Mouse (Mus musculus): ENCODE measurements around the gene Hist1h3a. TPM values are rescaled to one million over a fixed set of nuclear protein-coding genes. Genes with fewer than 3 reads are reported as not detected.
"Not testable (repeated sequence)": the region's sequence is repeated elsewhere in the genome, so short reads cannot be mapped to it uniquely, and the experiment has no call there.

The Hist1h3a gene
- polyA plus RNA-seq (2012; rRNA removed): 0.43 and 1.2 TPM in 2 replicates

- Histone ChIP-seq H3K27ac (ENCODE audit: insufficient read depth, low read length) (peak within 1 kb of the TSS; percentile 47), H3K4me3 (replicated peaks; ENCODE audit: insufficient read depth, low read depth, low read length) (peak within 1 kb of the TSS; percentile 67)
- not testable (repeated sequence) for H3K4me1 ChIP-seq (ENCODE audit: control insufficient read depth, insufficient read depth, low read length); H3K27me3 ChIP-seq (ENCODE audit: control insufficient read depth, insufficient read depth, low read length)
- peak; percentile 55; the same call in 1 of the 2 replicates for TF ChIP-seq POLR2A (IDR thresholded peaks at IDR 0.05; ENCODE audit: borderline replicate concordance, insufficient read depth, low read length)
- DNase-seq: peak; percentile 70 to 86
- WGBS: under 1% methylated on average over 36 of the region's 52 CpGs
Measured at GRCm38 (mm10) chr13:23761871-23762821, at the start of gene Hist1h3a. TSS of gene Hist1h3a (minus strand) at chr13:23762386.

GRCm38 (mm10) chr13:23806422-23807052, 44.4 kb upstream of the Hist1h3a start, which contains the start of gene Slc17a2:
TSS of gene Slc17a2 (plus strand) at chr13:23806993.
- no peak within 1 kb of the TSS for H3K4me3 ChIP-seq (replicated peaks; ENCODE audit: insufficient read depth, low read depth, low read length)
- DNase-seq: no peak
- no peaks in the 10 kb centered on the region for H3K27me3 ChIP-seq (ENCODE audit: control insufficient read depth, insufficient read depth, low read length)
- H3K4me1 ChIP-seq (ENCODE audit: control insufficient read depth, insufficient read depth, low read length): no peaks in the 10 kb centered on the region
- WGBS: 71% methylated on average over 15 of the region's 15 CpGs
- H3K27ac ChIP-seq (ENCODE audit: insufficient read depth, low read length): no peak within 1 kb of the TSS
- TF ChIP-seq POLR2A (IDR thresholded peaks at IDR 0.05; ENCODE audit: borderline replicate concordance, insufficient read depth, low read length): no peak
- no peak for TF ChIP-seq CTCF (IDR thresholded peaks at IDR 0.05; ENCODE audit: borderline replicate concordance, insufficient read depth, low read depth, low read length)

- 84% methylated on average over 2 of the region's 2 CpGs for WGBS
- Histone ChIP-seq H3K27ac (ENCODE audit: insufficient read depth, low read length) (no peak overlapping the region), H3K4me1 (ENCODE audit: control insufficient read depth, insufficient read depth, low read length) (no peaks in the 10 kb centered on the region), H3K4me3 (replicated peaks; ENCODE audit: insufficient read depth, low read depth, low read length) (no peak overlapping the region), H3K27me3 (ENCODE audit: control insufficient read depth, insufficient read depth, low read length) (no peaks in the 10 kb centered on the region)
- no peak for TF ChIP-seq POLR2A (IDR thresholded peaks at IDR 0.05; ENCODE audit: borderline replicate concordance, insufficient read depth, low read length)
- no peak for TF ChIP-seq CTCF (IDR thresholded peaks at IDR 0.05; ENCODE audit: borderline replicate concordance, insufficient read depth, low read depth, low read length)
- DNase-seq: no peak
Measured at GRCm38 (mm10) chr13:23804532-23804931, 42.3 kb upstream of the Hist1h3a start.

GRCm38 (mm10) chr13:23799405-23799804, 37.2 kb upstream of the Hist1h3a start:
- no peaks in the 10 kb centered on the region for H3K27me3 ChIP-seq (ENCODE audit: control insufficient read depth, insufficient read depth, low read length)
- WGBS: 82% methylated on average over 5 of the region's 5 CpGs
- no peaks in the 10 kb centered on the region for H3K4me1 ChIP-seq (ENCODE audit: control insufficient read depth, insufficient read depth, low read length)
- TF ChIP-seq POLR2A (IDR thresholded peaks at IDR 0.05; ENCODE audit: borderline replicate concordance, insufficient read depth, low read length): no peak
- no peak for TF ChIP-seq CTCF (IDR thresholded peaks at IDR 0.05; ENCODE audit: borderline replicate concordance, insufficient read depth, low read depth, low read length)
- no peak for DNase-seq
- no peak overlapping the region for H3K27ac ChIP-seq (ENCODE audit: insufficient read depth, low read length)
- H3K4me3 ChIP-seq (replicated peaks; ENCODE audit: insufficient read depth, low read depth, low read length): no peak overlapping the region

- TF ChIP-seq POLR2A (IDR thresholded peaks at IDR 0.05; ENCODE audit: borderline replicate concordance, insufficient read depth, low read length) (no peak), CTCF (IDR thresholded peaks at IDR 0.05; ENCODE audit: borderline replicate concordance, insufficient read depth, low read depth, low read length) (peak; percentile 29; the same call in 1 of the 2 replicates)
- Histone ChIP-seq H3K27me3 (ENCODE audit: control insufficient read depth, insufficient read depth, low read length) (no peaks in the 10 kb centered on the region), H3K4me1 (ENCODE audit: control insufficient read depth, insufficient read depth, low read length) (no peaks in the 10 kb centered on the region), H3K4me3 (replicated peaks; ENCODE audit: insufficient read depth, low read depth, low read length) (no peak overlapping the region), H3K27ac (ENCODE audit: insufficient read depth, low read length) (no peak overlapping the region)
- DNase-seq: peak; percentile 12 to 18
- 51% methylated on average over 2 of the region's 2 CpGs for WGBS
Measured at GRCm38 (mm10) chr13:23792520-23792919, 30.3 kb upstream of the Hist1h3a start.

- WGBS: 88% methylated on average over 4 of the region's 4 CpGs
- DNase-seq: no peak
- H3K4me1 ChIP-seq (ENCODE audit: control insufficient read depth, insufficient read depth, low read length): no peaks in the 10 kb centered on the region
- no peaks in the 10 kb centered on the region for H3K27me3 ChIP-seq (ENCODE audit: control insufficient read depth, insufficient read depth, low read length)
- H3K27ac ChIP-seq (ENCODE audit: insufficient read depth, low read length): no peak overlapping the region
- no peak overlapping the region for H3K4me3 ChIP-seq (replicated peaks; ENCODE audit: insufficient read depth, low read depth, low read length)
- no peak for TF ChIP-seq CTCF (IDR thresholded peaks at IDR 0.05; ENCODE audit: borderline replicate concordance, insufficient read depth, low read depth, low read length)
- TF ChIP-seq POLR2A (IDR thresholded peaks at IDR 0.05; ENCODE audit: borderline replicate concordance, insufficient read depth, low read length): no peak
Measured at GRCm38 (mm10) chr13:23779025-23779424, 16.8 kb upstream of the Hist1h3a start.

- TF ChIP-seq CTCF (IDR thresholded peaks at IDR 0.05; ENCODE audit: borderline replicate concordance, insufficient read depth, low read depth, low read length) (no peak), POLR2A (IDR thresholded peaks at IDR 0.05; ENCODE audit: borderline replicate concordance, insufficient read depth, low read length) (no peak)
- WGBS: 95% methylated on average over 7 of the region's 7 CpGs
- H3K4me1 ChIP-seq (ENCODE audit: control insufficient read depth, insufficient read depth, low read length): no peaks in the 10 kb centered on the region
Measured at GRCm38 (mm10) chr13:23778339-23778738, 16.2 kb upstream of the Hist1h3a start.

More at GRCm38 (mm10) chr13:23778339-23778738, 16.2 kb upstream of the Hist1h3a start:
- DNase-seq: no peak
- Histone ChIP-seq H3K27ac (ENCODE audit: insufficient read depth, low read length) (no peak overlapping the region), H3K27me3 (ENCODE audit: control insufficient read depth, insufficient read depth, low read length) (no peaks in the 10 kb centered on the region), H3K4me3 (replicated peaks; ENCODE audit: insufficient read depth, low read depth, low read length) (no peak overlapping the region)
